In genomic region chr2:91649553-91650359, GRCm38 (mm10) we compare ENCODE assay signal across 8 mouse cellular contexts. TPM values are rescaled to one million over a fixed set of nuclear protein-coding genes. Genes with fewer than 3 reads are reported as not detected.
DNase-seq lines count a peak whose midpoint lies in the region; ATAC-seq and TF ChIP-seq lines count a peak whose summit lies in the region.

Gene Zfp408 (minus strand): TSS chr2:91649791.
Gene Arhgap1 (plus strand): TSS chr2:91649860.

- in situ Hi-C loops in Patski (cut with MboI; ENCODE audit: low pct_unique_long_range_greater_than_20kb) = no loop called here

- H3K4me1 ChIP-seq in hindbrain, embryonic 13.5 days (replicated peaks) = peaks cover 42% of the 10 kb centered on the region

- peak; percentile 78 for ATAC-seq in Patski
- ATAC-seq in hindbrain, embryonic 13.5 days (ENCODE audit: low FRiP score) = peak; percentile 95

- DNase-seq in Patski (ENCODE audit: low read depth, low spot score) = peak; percentile 95
- peak; percentile 99 for DNase-seq in cerebellum, postnatal 14 days
- DNase-seq in frontal cortex, postnatal 14 days (ENCODE audit: low spot score in 2 of 2) = peak; percentile 93 to 95
- peak; percentile 87 to 97 for DNase-seq in layer of hippocampus, postnatal 25 days (ENCODE audit: extremely low spot score in 1 of 2, low spot score in 1 of 2)
- DNase-seq in lung, postnatal 25 days (ENCODE audit: low spot score) = peak; percentile 98
- peak; percentile 99 for DNase-seq in retina, embryonic 14.5 days (ENCODE audit: low spot score)
- peak; percentile 96 for DNase-seq in thymus, postnatal 4 days

- peak within 1 kb of the TSS; percentile 100 for H3K4me2 ChIP-seq in hindbrain, embryonic 13.5 days

- H3K27me3 ChIP-seq in Patski = no peaks in the 10 kb centered on the region
- H3K27me3 ChIP-seq in hindbrain, embryonic 13.5 days = no peaks in the 10 kb centered on the region

- H3K9ac ChIP-seq in hindbrain, embryonic 13.5 days = peak within 1 kb of the TSS; percentile 98

- no peak for TF ChIP-seq CTCF in Patski (IDR thresholded peaks at IDR 0.05)

- POLR2A ChIA-PET in Patski (lab: Charles Lee) = interaction anchor here (1.0 kb wide), 1 partner anchor 12 kb away, joined by 3 read pairs; no protein-coding TSS in a partner anchor

- under 1% methylated on average over 44 of the region's 44 CpGs for WGBS in hindbrain, embryonic 13.5 days

- peak within 1 kb of the TSS; percentile 92 for H3K27ac ChIP-seq in hindbrain, embryonic 13.5 days

- peak within 1 kb of the TSS; percentile 97 for H3K4me3 ChIP-seq in hindbrain, embryonic 13.5 days

- H3K36me3 ChIP-seq in hindbrain, embryonic 13.5 days = peaks cover 56% of the 10 kb centered on the region

- H3K9me3 ChIP-seq in hindbrain, embryonic 13.5 days = no peaks in the 10 kb centered on the region

- CTCF ChIA-PET in Patski (lab: Charles Lee) = interaction anchor here (0.7 kb wide), 1 partner anchor 805 kb away, joined by 3 read pairs; no protein-coding TSS in a partner anchor

RNA-seq across cellular contexts. Expression of gene Zfp408, which starts in this region (rescaled TPM):
- polyA plus RNA-seq in Patski (2021) = 15.2 TPM
- 12.1 and 15.7 TPM in 2 replicates for polyA plus RNA-seq in hindbrain, embryonic 13.5 days (2015; fragmentation: Nextera tagmentation; extraction: Ambion mirVana)
- total RNA-seq in layer of hippocampus, postnatal 25 days (2021) = 10 to 100 TPM in 1 of 2 experiments, 1 to 10 TPM in 1; 8.9 to 12.1 TPM

RNA-seq across cellular contexts. Expression of gene Arhgap1, which starts in this region (rescaled TPM):
- polyA plus RNA-seq in Patski (2021) = 80.1 TPM
- 88.6 and 89.0 TPM in 2 replicates for polyA plus RNA-seq in hindbrain, embryonic 13.5 days (2015; fragmentation: Nextera tagmentation; extraction: Ambion mirVana)
- total RNA-seq in layer of hippocampus, postnatal 25 days (2021) = 10 to 100 TPM; 64.1 to 68.9 TPM

Comparison
In these comparisons a context has a peak if more than half of its experiments do, and no peak if none do; other contexts are left out.
1. Peak in every context shown above with its lines: DNase-seq, ATAC-seq, H3K4me3 ChIP-seq and H3K27ac ChIP-seq.